9 mouse cellular contexts compared by ENCODE assay signal in genomic region chr11:80474175-80474691, GRCm38 (mm10). TPM values are rescaled to one million over a fixed set of nuclear protein-coding genes. Genes with fewer than 3 reads are reported as not detected.
A peak's percentile ranks its signal among the peaks of the same experiment; 100 is the strongest.
DNase-seq lines count a peak whose midpoint lies in the region; ATAC-seq and TF ChIP-seq lines count a peak whose summit lies in the region.
"Had no signal": no experiment of that assay in that cellular context is flagged by ENCODE, and none has a peak within 500 bp of the region (broad histone marks: within the 10 kb centered on the region; RNA-seq: fewer than 3 reads in every experiment).

No protein-coding gene starts in this region.

- intact Hi-C loops in heart, postnatal 36 days (cut with DNase I), result no loop called here

- no peak for ATAC-seq in intestine, postnatal 0 days
- no peak for ATAC-seq in intestine, embryonic 15.5 days
- no peak for ATAC-seq in inflammation-experienced regulatory T-cells, adult 6 months

- H3K9me3 ChIP-seq in intestine, postnatal 0 days (ENCODE audit: control insufficient read depth), result no peaks in the 10 kb centered on the region
- H3K9me3 ChIP-seq in intestine, embryonic 15.5 days, result no peaks in the 10 kb centered on the region
- H3K9me3 ChIP-seq: hindbrain, embryonic 15.5 days had no signal

- peak; percentile 27 for DNase-seq in thymus, postnatal 25 days
- no peak for DNase-seq in thymus, postnatal 10 days (ENCODE audit: low spot score in 2 of 2)
- peak; percentile 26 to 29 for DNase-seq in kidney, postnatal 36 days
- peak; percentile 32 for DNase-seq in thymus, postnatal 4 days
- DNase-seq in heart, postnatal 36 days, result no peak

- TF ChIP-seq CTCF in intestine, postnatal 0 days (IDR thresholded peaks at IDR 0.05; ENCODE audit: low read depth), result peak; percentile 55

- H3K4me3 ChIP-seq in intestine, postnatal 0 days (ENCODE audit: low read depth, low read length), result no peak overlapping the region
- H3K4me3 ChIP-seq in intestine, embryonic 15.5 days (replicated peaks), result no peak overlapping the region
- H3K4me3 ChIP-seq: hindbrain, embryonic 15.5 days had no signal

- H3K27ac ChIP-seq in intestine, postnatal 0 days (ENCODE audit: low read depth, low read length), result no peak overlapping the region
- no peak overlapping the region for H3K27ac ChIP-seq in intestine, embryonic 15.5 days
- H3K27ac ChIP-seq: hindbrain, embryonic 15.5 days had no signal

- WGBS in intestine, postnatal 0 days, result 47% methylated on average over 2 of the region's 2 CpGs
- 76% methylated on average over 2 of the region's 2 CpGs for WGBS in intestine, embryonic 15.5 days

- H3K4me2 ChIP-seq in intestine, postnatal 0 days (replicated peaks; ENCODE audit: low read depth), result no peak overlapping the region
- no peak overlapping the region for H3K4me2 ChIP-seq in intestine, embryonic 15.5 days (replicated peaks)
- H3K4me2 ChIP-seq: hindbrain, embryonic 15.5 days had no signal

- H3K27me3 ChIP-seq in intestine, postnatal 0 days (replicated peaks; ENCODE audit: control insufficient read depth, insufficient read depth, low read length), result peaks cover 4% of the 10 kb centered on the region; the same call in 1 of the 2 replicates
- H3K27me3 ChIP-seq in intestine, embryonic 15.5 days (replicated peaks), result 0 out of 2 replicates have a peak, but pooled peaks cover 2% of the 10 kb centered on the region
- H3K27me3 ChIP-seq: hindbrain, embryonic 15.5 days had no signal

- no peaks in the 10 kb centered on the region for H3K4me1 ChIP-seq in intestine, postnatal 0 days (replicated peaks; ENCODE audit: control insufficient read depth, insufficient read depth, low read length)
- H3K4me1 ChIP-seq in intestine, embryonic 15.5 days (replicated peaks), result peaks cover 11% of the 10 kb centered on the region

- H3K36me3 ChIP-seq in intestine, postnatal 0 days (ENCODE audit: control insufficient read depth, insufficient read depth), result peaks cover 29% of the 10 kb centered on the region
- H3K36me3 ChIP-seq in intestine, embryonic 15.5 days, result peaks cover 14% of the 10 kb centered on the region

- no peak overlapping the region for H3K9ac ChIP-seq in intestine, postnatal 0 days (ENCODE audit: low read depth, low read length)
- no peak overlapping the region for H3K9ac ChIP-seq in intestine, embryonic 15.5 days
- H3K9ac ChIP-seq: hindbrain, embryonic 15.5 days had no signal

RNA-seq across cellular contexts. Expression of gene Cdk5r1, which starts 2.6 kb away (rescaled TPM):
- 0.61 and 0.64 TPM in 2 replicates for polyA plus RNA-seq in intestine, postnatal 0 days (2015; fragmentation: Nextera tagmentation; extraction: Ambion mirVana)
- 1.4 and 1.8 TPM in 2 replicates for polyA plus RNA-seq in intestine, embryonic 15.5 days (2015; fragmentation: Nextera tagmentation; extraction: Ambion mirVana)
- 1 to 10 TPM in 2 of 3 experiments, under 1 TPM in 1; 0.78 to 1.3 (median 1.3) TPM for polyA plus RNA-seq in inflammation-experienced regulatory T-cells, adult 6 months (2017; shearing (Covaris generic))
- 1 to 10 TPM; 1.2 to 1.5 TPM for total RNA-seq in heart, postnatal 36 days (2021)

RNA-seq across cellular contexts. Expression of gene Psmd11, which starts 45.8 kb away (rescaled TPM):
- 156 and 171 TPM in 2 replicates for polyA plus RNA-seq in intestine, postnatal 0 days (2015; fragmentation: Nextera tagmentation; extraction: Ambion mirVana)
- 269 and 297 TPM in 2 replicates for polyA plus RNA-seq in intestine, embryonic 15.5 days (2015; fragmentation: Nextera tagmentation; extraction: Ambion mirVana)
- 100 to 1,000 TPM; 287 to 345 (median 294) TPM for polyA plus RNA-seq in inflammation-experienced regulatory T-cells, adult 6 months (2017; shearing (Covaris generic))
- total RNA-seq in heart, postnatal 36 days (2021), result 100 to 1,000 TPM; 114 to 128 TPM

Comparison
In these comparisons a context has a peak if more than half of its experiments do, and no peak if none do; other contexts are left out.
1. DNase-seq: peak in thymus, postnatal 25 days (single experiment), kidney, postnatal 36 days (2 of 2) and thymus, postnatal 4 days (single experiment); none in thymus, postnatal 10 days (0 of 2) and heart, postnatal 36 days (0 of 2).